Mouse (Mus musculus): Measurements from ENCODE around the gene Irgq. TPM values are rescaled to one million over a fixed set of nuclear protein-coding genes. Genes with fewer than 3 reads are reported as not detected.
A peak's percentile ranks its signal among the peaks of the same experiment; 100 is the strongest.

Gene Irgq
- polyA plus RNA-seq, 1 experiment from 2014 or later, result 21.5 TPM

- H3K4me1 ChIP-seq (ENCODE audit: control insufficient read depth, insufficient read depth, low read length), result no peaks in the 10 kb centered on the region
- 90% methylated on average over 6 of the region's 6 CpGs for WGBS
- H3K27me3 ChIP-seq (ENCODE audit: control insufficient read depth, insufficient read depth, low read length), result no peaks in the 10 kb centered on the region
- H3K9ac ChIP-seq (replicated peaks; ENCODE audit: low read depth, low read length), result no peak overlapping the region
- no peak overlapping the region for H3K27ac ChIP-seq (ENCODE audit: low read depth, low read length)
- H3K9me3 ChIP-seq (ENCODE audit: control insufficient read depth, low read length), result no peaks in the 10 kb centered on the region
- H3K36me3 ChIP-seq (ENCODE audit: control insufficient read depth, insufficient read depth, low read length), result no peaks in the 10 kb centered on the region
- H3K4me2 ChIP-seq (ENCODE audit: low read depth, low read length), result no peak overlapping the region
- no peak for ATAC-seq (ENCODE audit: low read depth)
- H3K4me3 ChIP-seq (ENCODE audit: low read depth, low read length), result no peak overlapping the region
Measured at GRCm38 (mm10) chr7:24523723-24524122, 6.8 kb upstream of the Irgq start.

GRCm38 (mm10) chr7:24524978-24525377, 5.5 kb upstream of the Irgq start:
- no peak overlapping the region for H3K27ac ChIP-seq (ENCODE audit: low read depth, low read length)
- H3K9ac ChIP-seq (replicated peaks; ENCODE audit: low read depth, low read length), result no peak overlapping the region
- WGBS, result 86% methylated on average over 6 of the region's 6 CpGs
- peaks cover 9% of the 10 kb centered on the region for H3K4me1 ChIP-seq (ENCODE audit: control insufficient read depth, insufficient read depth, low read length)
- H3K4me2 ChIP-seq (ENCODE audit: low read depth, low read length), result no peak overlapping the region
- no peaks in the 10 kb centered on the region for H3K27me3 ChIP-seq (ENCODE audit: control insufficient read depth, insufficient read depth, low read length)
- ATAC-seq (ENCODE audit: low read depth), result no peak
- H3K9me3 ChIP-seq (ENCODE audit: control insufficient read depth, low read length), result no peaks in the 10 kb centered on the region
- H3K36me3 ChIP-seq (ENCODE audit: control insufficient read depth, insufficient read depth, low read length), result no peaks in the 10 kb centered on the region
- H3K4me3 ChIP-seq (ENCODE audit: low read depth, low read length), result no peak overlapping the region

GRCm38 (mm10) chr7:24525686-24526420, 4.6 kb upstream of the Irgq start:
- Histone ChIP-seq H3K27me3 (ENCODE audit: control insufficient read depth, insufficient read depth, low read length) (no peaks in the 10 kb centered on the region), H3K4me1 (ENCODE audit: control insufficient read depth, insufficient read depth, low read length) (peaks cover 9% of the 10 kb centered on the region), H3K36me3 (ENCODE audit: control insufficient read depth, insufficient read depth, low read length) (no peaks in the 10 kb centered on the region), H3K4me2 (ENCODE audit: low read depth, low read length) (no peak overlapping the region), H3K9me3 (ENCODE audit: control insufficient read depth, low read length) (no peaks in the 10 kb centered on the region), H3K4me3 (ENCODE audit: low read depth, low read length) (no peak overlapping the region), H3K27ac (ENCODE audit: low read depth, low read length) (peak overlapping the region; percentile 57; the same call in 1 of the 2 replicates), H3K9ac (replicated peaks; ENCODE audit: low read depth, low read length) (no peak overlapping the region)
- no peak for ATAC-seq (ENCODE audit: low read depth)
- WGBS, result 88% methylated on average over 12 of the region's 12 CpGs

GRCm38 (mm10) chr7:24528861-24529260, 1.6 kb upstream of the Irgq start:
- H3K9ac ChIP-seq (replicated peaks; ENCODE audit: low read depth, low read length), result no peak overlapping the region
- no peak for ATAC-seq (ENCODE audit: low read depth)

GRCm38 (mm10) chr7:24529580-24529979, 909 bp upstream of the Irgq start:
- peak overlapping the region; percentile 72 for H3K4me3 ChIP-seq (ENCODE audit: low read depth, low read length)
- 66% methylated on average over 11 of the region's 11 CpGs for WGBS
- no peaks in the 10 kb centered on the region for H3K9me3 ChIP-seq (ENCODE audit: control insufficient read depth, low read length)
- H3K27ac ChIP-seq (ENCODE audit: low read depth, low read length), result peak overlapping the region; percentile 90; the same call in 1 of the 2 replicates
- peak overlapping the region; percentile 63 for H3K4me2 ChIP-seq (ENCODE audit: low read depth, low read length)
- ATAC-seq (ENCODE audit: low read depth), result no peak
- peaks cover 9% of the 10 kb centered on the region for H3K36me3 ChIP-seq (ENCODE audit: control insufficient read depth, insufficient read depth, low read length)
- peaks cover 29% of the 10 kb centered on the region for H3K4me1 ChIP-seq (ENCODE audit: control insufficient read depth, insufficient read depth, low read length)
- no peaks in the 10 kb centered on the region for H3K27me3 ChIP-seq (ENCODE audit: control insufficient read depth, insufficient read depth, low read length)
- H3K9ac ChIP-seq (replicated peaks; ENCODE audit: low read depth, low read length), result peak overlapping the region; percentile 72

More at GRCm38 (mm10) chr7:24528861-24529260, 1.6 kb upstream of the Irgq start:
- Histone ChIP-seq H3K27ac (ENCODE audit: low read depth, low read length) (no peak overlapping the region), H3K36me3 (ENCODE audit: control insufficient read depth, insufficient read depth, low read length) (peaks cover 7% of the 10 kb centered on the region), H3K27me3 (ENCODE audit: control insufficient read depth, insufficient read depth, low read length) (no peaks in the 10 kb centered on the region), H3K4me2 (ENCODE audit: low read depth, low read length) (no peak overlapping the region), H3K4me1 (ENCODE audit: control insufficient read depth, insufficient read depth, low read length) (peaks cover 24% of the 10 kb centered on the region), H3K9me3 (ENCODE audit: control insufficient read depth, low read length) (no peaks in the 10 kb centered on the region), H3K4me3 (ENCODE audit: low read depth, low read length) (no peak overlapping the region)
- 94% methylated on average over 11 of the region's 11 CpGs for WGBS

- under 1% methylated on average over 43 of the region's 43 CpGs for WGBS
- Histone ChIP-seq H3K4me3 (ENCODE audit: low read depth, low read length) (peak overlapping the region; percentile 72), H3K9ac (replicated peaks; ENCODE audit: low read depth, low read length) (peak overlapping the region; percentile 96), H3K27me3 (ENCODE audit: control insufficient read depth, insufficient read depth, low read length) (no peaks in the 10 kb centered on the region), H3K36me3 (ENCODE audit: control insufficient read depth, insufficient read depth, low read length) (peaks cover 16% of the 10 kb centered on the region), H3K4me2 (ENCODE audit: low read depth, low read length) (peak overlapping the region; percentile 96), H3K9me3 (ENCODE audit: control insufficient read depth, low read length) (no peaks in the 10 kb centered on the region), H3K4me1 (ENCODE audit: control insufficient read depth, insufficient read depth, low read length) (peaks cover 33% of the 10 kb centered on the region), H3K27ac (ENCODE audit: low read depth, low read length) (peak overlapping the region; percentile 81)
- ATAC-seq (ENCODE audit: low read depth), result peak; percentile 55
Measured at GRCm38 (mm10) chr7:24531211-24531971, 902 bp downstream of the Irgq start.

GRCm38 (mm10) chr7:24533031-24533571, 2.6 kb downstream of the Irgq start:
- no peak overlapping the region for H3K4me3 ChIP-seq (ENCODE audit: low read depth, low read length)
- no peak overlapping the region for H3K27ac ChIP-seq (ENCODE audit: low read depth, low read length)
- no peaks in the 10 kb centered on the region for H3K9me3 ChIP-seq (ENCODE audit: control insufficient read depth, low read length)
- no peak for ATAC-seq (ENCODE audit: low read depth)
- 60% methylated on average over 28 of the region's 28 CpGs for WGBS
- peaks cover 33% of the 10 kb centered on the region for H3K4me1 ChIP-seq (ENCODE audit: control insufficient read depth, insufficient read depth, low read length)
- H3K27me3 ChIP-seq (ENCODE audit: control insufficient read depth, insufficient read depth, low read length), result no peaks in the 10 kb centered on the region
- H3K36me3 ChIP-seq (ENCODE audit: control insufficient read depth, insufficient read depth, low read length), result peaks cover 16% of the 10 kb centered on the region
- H3K9ac ChIP-seq (replicated peaks; ENCODE audit: low read depth, low read length), result no peak overlapping the region
- no peak overlapping the region for H3K4me2 ChIP-seq (ENCODE audit: low read depth, low read length)

GRCm38 (mm10) chr7:24533806-24534205, 3.3 kb downstream of the Irgq start:
- ATAC-seq (ENCODE audit: low read depth), result no peak
- H3K9me3 ChIP-seq (ENCODE audit: control insufficient read depth, low read length), result no peaks in the 10 kb centered on the region
- H3K9ac ChIP-seq (replicated peaks; ENCODE audit: low read depth, low read length), result no peak overlapping the region; the same call in 1 of the 2 replicates
- WGBS, result 17% methylated on average over 23 of the region's 42 CpGs
- 0 out of 2 replicates have a peak overlapping the region, but pooled peaks have one; percentile 8 for H3K4me2 ChIP-seq (ENCODE audit: low read depth, low read length)
- no peak overlapping the region for H3K27ac ChIP-seq (ENCODE audit: low read depth, low read length)
- peaks cover 16% of the 10 kb centered on the region for H3K36me3 ChIP-seq (ENCODE audit: control insufficient read depth, insufficient read depth, low read length)
- H3K4me1 ChIP-seq (ENCODE audit: control insufficient read depth, insufficient read depth, low read length), result peaks cover 33% of the 10 kb centered on the region
- peak overlapping the region; percentile 13; the same call in 1 of the 2 replicates for H3K4me3 ChIP-seq (ENCODE audit: low read depth, low read length)
- H3K27me3 ChIP-seq (ENCODE audit: control insufficient read depth, insufficient read depth, low read length), result no peaks in the 10 kb centered on the region
